Mouse (Mus musculus): ENCODE results near the gene Lcp1. TPM values are rescaled to one million over a fixed set of nuclear protein-coding genes. Genes with fewer than 3 reads are reported as not detected.

Lcp1 gene
- total RNA-seq, 2 experiments from 2014 or later, result 6.6 to 8.8 TPM

DNA sequence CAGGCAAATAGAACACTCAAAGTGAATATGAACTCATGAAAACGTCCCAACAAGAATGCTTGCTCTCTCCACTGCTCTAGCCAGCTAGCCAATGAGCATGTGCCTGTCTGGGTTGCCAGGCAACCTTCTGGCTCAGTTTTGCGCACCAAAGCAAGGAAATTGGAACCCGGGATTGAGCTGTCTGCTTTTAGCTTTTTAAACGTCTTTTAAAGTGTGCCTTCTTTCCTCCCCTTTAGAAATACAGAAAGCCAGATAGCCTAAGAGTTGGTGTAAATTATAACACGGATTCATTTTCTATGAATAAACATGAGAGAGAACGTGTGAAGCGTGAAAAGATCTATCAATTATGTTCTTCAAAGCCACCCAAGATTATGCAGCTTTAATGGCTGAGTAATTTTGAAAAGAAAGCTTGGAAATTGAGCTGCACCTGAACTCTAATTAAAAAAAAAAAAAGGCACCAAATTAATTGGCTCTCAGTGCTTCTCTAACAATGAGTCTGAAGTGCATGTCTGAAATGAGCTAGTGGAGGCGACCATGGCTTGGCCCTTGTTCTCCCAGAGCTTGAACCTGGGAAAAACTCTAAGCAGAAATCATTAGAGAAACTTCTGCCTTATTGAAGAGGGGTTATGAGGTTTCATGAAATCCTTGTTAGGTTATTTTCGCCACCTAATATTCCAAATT lies 105.2 kb downstream of the Lcp1 start:
- peak overlapping the region; percentile 29 for H3K27ac ChIP-seq
- peak; percentile 30 to 67 for DNase-seq (ENCODE audit: low spot score in 2 of 2)
- no peak for TF ChIP-seq CTCF (conservative IDR thresholded peaks at IDR 0.05)
- H3K4me3 ChIP-seq, result peak overlapping the region; percentile 28

DNA sequence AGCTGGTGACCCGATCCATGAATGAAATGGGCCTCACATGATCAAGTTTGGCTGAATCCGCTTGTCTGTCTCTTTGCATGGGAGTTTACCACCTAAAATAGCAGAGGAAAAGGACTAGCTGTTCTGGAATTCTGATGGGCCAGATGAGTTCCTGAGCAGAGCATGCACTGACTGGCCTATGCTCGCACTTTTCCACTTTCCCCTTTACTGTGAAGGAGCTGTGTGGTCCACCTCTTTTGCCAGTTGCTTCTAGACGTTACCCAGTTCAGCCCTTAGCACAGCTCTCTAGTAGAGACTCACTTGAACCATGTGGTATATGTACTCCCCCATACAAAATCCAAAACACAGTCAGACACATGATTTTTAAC lies 105.7 kb downstream of the Lcp1 start:
- TF ChIP-seq CTCF (conservative IDR thresholded peaks at IDR 0.05), result no peak
- no peak for DNase-seq (ENCODE audit: low spot score in 2 of 2)
- Histone ChIP-seq H3K4me3 (no peak overlapping the region), H3K27ac (peak overlapping the region; percentile 29)

DNA sequence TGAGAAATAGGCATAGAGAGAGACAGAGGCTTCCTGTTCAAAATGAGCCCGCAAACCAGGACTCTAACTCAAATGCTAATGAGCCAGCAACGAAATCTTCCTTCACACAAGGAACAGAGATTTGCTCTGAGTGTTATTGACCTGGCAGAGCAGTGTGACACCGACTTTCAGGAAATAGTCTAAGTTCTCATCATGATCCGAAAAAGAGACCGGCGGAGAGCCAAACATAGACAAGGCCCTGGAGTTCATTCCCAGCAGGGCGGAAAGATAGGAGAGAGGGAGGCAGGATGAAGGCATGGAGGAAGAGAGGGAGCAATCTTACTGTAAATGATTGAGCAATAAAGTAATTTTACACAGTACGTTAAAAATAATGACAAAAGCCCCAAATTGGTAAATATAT lies 106.2 kb downstream of the Lcp1 start:
- TF ChIP-seq CTCF (conservative IDR thresholded peaks at IDR 0.05), result no peak
- no peak for DNase-seq (ENCODE audit: low spot score in 2 of 2)
- H3K27ac ChIP-seq, result peak overlapping the region; percentile 29; the same call in 1 of the 2 replicates

DNA sequence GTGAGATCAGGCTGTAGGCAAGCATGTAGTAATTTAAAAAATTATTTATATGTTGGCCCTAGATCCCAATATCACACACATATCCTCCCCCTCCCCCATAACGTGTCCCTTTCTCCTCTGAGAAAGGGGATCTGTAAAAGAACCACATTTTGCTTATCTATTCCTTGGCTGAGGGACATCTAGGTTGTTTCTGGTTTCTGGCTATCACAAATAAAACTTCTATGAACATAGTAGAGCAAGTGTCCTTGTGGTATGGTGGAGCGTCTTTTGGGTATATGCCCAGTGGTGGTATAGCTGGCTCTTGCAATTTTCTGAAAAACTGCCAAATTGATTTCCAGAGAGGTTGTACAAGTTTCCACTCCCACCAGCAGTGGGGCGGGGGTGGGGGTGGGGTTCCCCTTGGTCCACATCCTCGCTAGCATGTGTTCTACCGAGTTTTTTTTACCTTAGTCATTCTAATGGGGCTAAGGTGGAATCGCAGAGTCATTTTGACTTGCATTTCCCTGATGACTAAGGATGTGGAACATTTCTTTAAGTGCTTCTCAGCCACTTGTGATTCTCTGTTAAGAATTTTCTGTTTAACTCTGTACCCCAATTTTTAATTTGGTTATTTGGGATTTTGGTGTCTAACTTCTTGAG lies 107.3 kb downstream of the Lcp1 start:
- Histone ChIP-seq H3K4me3 (no peak overlapping the region), H3K27ac (no peak overlapping the region)
- no peak for TF ChIP-seq CTCF (conservative IDR thresholded peaks at IDR 0.05)
- no peak for DNase-seq (ENCODE audit: low spot score in 2 of 2)

More for the DNA sequence above, 106.2 kb downstream of the Lcp1 start:
- no peak overlapping the region for H3K4me3 ChIP-seq

- Histone ChIP-seq H3K4me3 (no peak within 1 kb of the TSS), H3K27ac (no peak within 1 kb of the TSS)
- TF ChIP-seq CTCF (conservative IDR thresholded peaks at IDR 0.05), result no peak
- no peak for DNase-seq (ENCODE audit: low spot score in 2 of 2)
Observed at GRCm38 (mm10) chr14:75242087-75242486, 111.2 kb downstream of the Lcp1 start, which contains the start of gene Cpb2. Cpb2 (plus strand) TSS chr14:75242287.

GRCm38 (mm10) chr14:75246024-75247000 lies 115.4 kb downstream of the Lcp1 start:
- TF ChIP-seq CTCF (conservative IDR thresholded peaks at IDR 0.05), result no peak
- no peak for DNase-seq (ENCODE audit: low spot score in 2 of 2)
- Histone ChIP-seq H3K27ac (no peak overlapping the region), H3K4me3 (no peak overlapping the region)

DNA sequence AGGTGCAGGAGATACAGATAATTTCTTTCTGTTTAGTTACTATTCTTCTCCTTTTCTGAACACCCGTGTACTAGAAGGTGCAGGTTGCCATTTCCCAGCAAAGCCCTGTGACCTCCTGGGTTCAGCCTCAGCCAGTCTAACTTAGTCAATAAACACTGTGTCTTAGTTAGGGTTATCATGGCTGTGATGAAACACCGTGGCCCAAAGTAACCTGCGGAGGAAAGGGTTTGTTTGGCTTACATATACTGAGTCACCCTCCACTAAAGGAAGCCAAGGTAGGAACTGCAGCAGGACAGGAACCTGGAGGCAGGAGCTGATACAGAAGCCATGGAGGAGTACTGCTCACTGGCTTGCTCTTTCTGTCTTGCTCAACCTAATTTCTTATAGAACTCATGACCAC lies 119.5 kb downstream of the Lcp1 start:
- no peak for DNase-seq (ENCODE audit: low spot score in 2 of 2)
- TF ChIP-seq CTCF (conservative IDR thresholded peaks at IDR 0.05), result no peak
- Histone ChIP-seq H3K27ac (no peak overlapping the region), H3K4me3 (no peak overlapping the region)

DNA sequence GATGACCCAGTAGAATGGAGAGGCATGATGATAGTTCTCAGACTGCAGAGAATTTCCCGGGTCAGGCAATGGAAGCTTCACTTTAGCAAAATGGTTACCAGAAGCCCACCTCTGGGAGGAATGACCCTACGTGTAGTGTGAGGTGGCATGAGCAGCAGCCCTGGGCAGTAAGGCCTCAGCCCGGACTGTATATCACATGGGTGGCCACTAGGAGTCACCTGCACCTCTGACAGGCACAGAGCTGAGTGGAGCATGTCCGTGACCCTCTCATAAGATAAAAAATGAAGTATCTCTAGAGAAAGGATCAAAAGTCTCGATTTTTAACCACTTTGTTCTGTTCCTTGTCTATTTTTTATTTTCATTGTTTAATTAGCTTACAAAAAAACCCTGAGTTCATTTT lies 125.6 kb downstream of the Lcp1 start:
- Histone ChIP-seq H3K4me3 (no peak overlapping the region), H3K27ac (no peak overlapping the region)
- no peak for DNase-seq (ENCODE audit: low spot score in 2 of 2)
- peak; percentile 56 for TF ChIP-seq CTCF (conservative IDR thresholded peaks at IDR 0.05)

GRCm38 (mm10) chr14:75269531-75269930 lies 138.6 kb downstream of the Lcp1 start:
- Histone ChIP-seq H3K4me3 (no peak overlapping the region), H3K27ac (no peak overlapping the region)
- no peak for TF ChIP-seq CTCF (conservative IDR thresholded peaks at IDR 0.05)
- no peak for DNase-seq (ENCODE audit: low spot score in 2 of 2)

DNA sequence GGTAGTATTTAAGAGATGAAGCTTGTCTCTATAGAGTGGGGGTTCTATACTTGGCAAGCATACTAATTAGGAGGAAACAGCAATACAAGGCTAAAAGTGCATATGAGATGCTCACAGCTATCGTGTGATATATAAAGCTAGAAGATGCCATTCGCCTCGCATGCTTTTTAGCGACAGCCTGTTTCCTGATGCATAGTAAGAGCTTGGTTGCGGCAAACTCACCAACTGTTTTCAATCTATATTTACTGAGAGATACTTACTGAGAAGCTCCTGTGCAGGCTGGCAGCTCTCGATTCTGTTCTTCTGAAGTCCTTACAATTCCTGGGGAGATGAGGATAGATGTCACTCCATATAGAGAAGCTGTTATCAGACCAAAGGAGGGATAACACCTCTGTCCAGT lies 148.8 kb downstream of the Lcp1 start:
- H3K27ac ChIP-seq, result no peak overlapping the region
- no peak overlapping the region for H3K4me3 ChIP-seq
- DNase-seq (ENCODE audit: low spot score in 2 of 2), result no peak
- no peak for TF ChIP-seq CTCF (conservative IDR thresholded peaks at IDR 0.05)

DNA sequence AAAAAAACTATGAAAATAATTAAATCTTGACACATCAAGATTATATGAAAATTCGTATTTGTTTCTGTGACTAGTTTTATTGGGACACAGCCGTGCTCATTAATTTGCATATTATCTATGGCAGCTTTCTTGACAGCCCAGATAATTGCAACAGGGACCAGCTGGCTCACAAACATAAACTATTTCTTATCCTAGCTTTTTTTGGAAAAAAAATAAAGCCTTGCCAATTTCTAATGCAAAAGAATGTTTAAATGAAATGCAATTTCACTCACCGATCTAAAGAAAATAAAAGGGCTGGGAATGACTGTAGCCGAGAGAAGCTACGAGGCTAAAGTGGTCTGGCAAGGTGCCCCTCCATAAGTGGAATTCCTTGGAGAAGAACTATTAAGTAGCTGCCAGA lies 149.5 kb downstream of the Lcp1 start:
- DNase-seq (ENCODE audit: low spot score in 2 of 2), result peak in 1 of 2 experiments; percentile 8
- Histone ChIP-seq H3K27ac (no peak overlapping the region), H3K4me3 (no peak overlapping the region)
- TF ChIP-seq CTCF (conservative IDR thresholded peaks at IDR 0.05), result no peak

Small RNAs within 50 kb of the gene (microRNA-seq; reads per million reads assigned to microRNA genes)
- 0 reads per million in 2 experiments for gene Gm44482

Other genes starting within 250 kb of the Lcp1 start
- 10 to 100 TPM; 17.5 to 24.7 TPM for gene Lrch1, start 183.2 kb upstream of the Lcp1 start, total RNA-seq (2021)
- gene Rubcnl, start 115.1 kb upstream of the Lcp1 start, total RNA-seq (2021), result 1 to 10 TPM; 1.4 TPM
- gene Lrrc63, start 220 bp upstream of the Lcp1 start, total RNA-seq (2021), result not detected
- not detected for gene Cpb2, start 111.2 kb downstream of the Lcp1 start, total RNA-seq (2021)
- gene Zc3h13, start 153.3 kb downstream of the Lcp1 start, total RNA-seq (2021), result 10 to 100 TPM; 60.0 to 67.2 TPM

Data from layer of hippocampus, adult 2 months (tissue).